Mouse (Mus musculus): ENCODE results near the gene 4933434E20Rik. TPM values are rescaled to one million over a fixed set of nuclear protein-coding genes. Genes with fewer than 3 reads are reported as not detected.

Gene 4933434E20Rik
- total and polyA plus RNA-seq, 2 experiments from 2014 or later: 91.3 to 213 TPM

GRCm38 (mm10) chr3:90090892-90091291 is 39.5 kb downstream of the 4933434E20Rik start:
- H3K9ac ChIP-seq: no peak overlapping the region
- H3K9me3 ChIP-seq (ENCODE audit: low read length): no peaks in the 10 kb centered on the region
- no peak for ATAC-seq
- H3K27ac ChIP-seq (ENCODE audit: low read depth, low read length): no peak overlapping the region
- DNase-seq: no peak
- WGBS: 90% methylated on average over 6 of the region's 6 CpGs
- H3K27me3 ChIP-seq (ENCODE audit: insufficient read depth, low read length): no peaks in the 10 kb centered on the region
- no peak overlapping the region for H3K4me2 ChIP-seq (ENCODE audit: low read depth)
- H3K36me3 ChIP-seq (ENCODE audit: insufficient read depth): peaks cover 86% of the 10 kb centered on the region
- no peak for TF ChIP-seq CTCF (IDR thresholded peaks at IDR 0.05; ENCODE audit: low read depth)
- H3K4me1 ChIP-seq (ENCODE audit: insufficient read depth): no peaks in the 10 kb centered on the region
- H3K4me3 ChIP-seq (ENCODE audit: low read depth, low read length): no peak overlapping the region

DNA sequence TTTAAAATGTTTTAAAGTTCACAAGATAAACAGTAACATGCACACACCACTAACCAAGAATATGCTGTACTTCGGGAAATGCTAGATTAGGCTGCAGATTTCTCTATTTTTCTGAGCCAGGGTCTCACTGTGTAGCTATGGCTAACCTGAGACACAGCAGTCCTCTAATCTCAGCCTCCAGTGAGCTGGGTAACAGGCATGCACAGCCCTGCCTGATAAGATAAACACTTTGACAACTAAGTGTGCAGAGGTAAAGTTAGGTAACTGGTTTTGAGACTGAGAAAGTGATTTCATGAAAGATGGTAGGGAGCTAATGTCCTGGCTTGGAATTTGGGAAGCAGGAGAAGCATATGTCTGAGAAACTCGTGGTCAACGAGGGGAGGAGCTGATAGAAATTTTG is 43.0 kb downstream of the 4933434E20Rik start:
- WGBS: 92% methylated on average over 3 of the region's 3 CpGs
- no peak for ATAC-seq
- Histone ChIP-seq H3K36me3 (ENCODE audit: insufficient read depth) (peaks cover 72% of the 10 kb centered on the region), H3K4me3 (ENCODE audit: low read depth, low read length) (no peak overlapping the region), H3K4me2 (ENCODE audit: low read depth) (no peak overlapping the region), H3K4me1 (ENCODE audit: insufficient read depth) (no peaks in the 10 kb centered on the region), H3K27me3 (ENCODE audit: insufficient read depth, low read length) (no peaks in the 10 kb centered on the region), H3K9ac (no peak overlapping the region), H3K27ac (ENCODE audit: low read depth, low read length) (no peak overlapping the region), H3K9me3 (ENCODE audit: low read length) (no peaks in the 10 kb centered on the region)
- no peak for DNase-seq
- TF ChIP-seq CTCF (IDR thresholded peaks at IDR 0.05; ENCODE audit: low read depth): no peak

DNA sequence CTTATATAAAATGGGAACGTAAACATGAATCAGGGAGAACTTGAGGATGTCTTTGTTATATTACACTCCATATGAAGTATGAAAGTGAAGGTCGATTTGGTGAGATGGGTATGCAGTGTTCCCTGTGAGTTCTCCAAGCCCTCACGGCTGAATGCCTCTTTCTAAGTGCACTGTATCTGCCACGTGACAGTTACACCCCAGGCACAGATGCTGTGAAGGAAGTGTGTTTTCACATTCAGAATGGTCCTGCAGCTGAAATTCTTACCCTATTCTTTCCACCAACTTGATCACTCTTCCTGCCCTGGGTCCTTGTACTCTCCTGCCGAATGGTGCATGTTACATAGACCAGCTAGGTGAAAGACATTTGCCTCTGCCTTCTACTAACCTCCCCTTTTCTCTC is 46.5 kb downstream of the 4933434E20Rik start:
- Histone ChIP-seq H3K27me3 (ENCODE audit: insufficient read depth, low read length) (no peaks in the 10 kb centered on the region), H3K27ac (ENCODE audit: low read depth, low read length) (no peak overlapping the region), H3K9me3 (ENCODE audit: low read length) (no peaks in the 10 kb centered on the region), H3K4me2 (ENCODE audit: low read depth) (no peak overlapping the region), H3K9ac (no peak overlapping the region), H3K4me1 (ENCODE audit: insufficient read depth) (no peaks in the 10 kb centered on the region), H3K36me3 (ENCODE audit: insufficient read depth) (peaks cover 45% of the 10 kb centered on the region), H3K4me3 (ENCODE audit: low read depth, low read length) (no peak overlapping the region)
- DNase-seq: no peak
- WGBS: 87% methylated on average over 5 of the region's 5 CpGs
- ATAC-seq: no peak
- no peak for TF ChIP-seq CTCF (IDR thresholded peaks at IDR 0.05; ENCODE audit: low read depth)

GRCm38 (mm10) chr3:90101010-90101409 is 49.6 kb downstream of the 4933434E20Rik start:
- ATAC-seq: no peak
- WGBS: 92% methylated on average over 3 of the region's 3 CpGs

DNA sequence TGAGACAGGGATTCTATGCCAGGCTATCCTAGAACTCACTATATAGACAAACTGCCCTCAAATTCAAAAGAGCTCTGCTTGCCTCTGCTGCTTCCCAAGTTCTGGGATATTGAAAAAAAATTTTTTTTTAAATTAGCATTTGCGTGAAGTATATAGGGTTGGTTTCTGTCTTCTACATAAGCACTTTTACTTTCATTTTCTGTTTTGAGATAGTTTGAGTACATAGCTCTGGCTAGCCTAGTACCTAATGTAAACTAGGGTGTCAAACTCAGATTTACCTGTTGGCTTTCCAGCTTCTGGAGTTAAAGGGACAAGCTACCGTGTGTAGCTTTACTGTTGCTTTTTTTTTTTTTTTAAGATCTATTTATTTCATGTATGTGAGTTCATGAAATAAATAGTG is 50.2 kb downstream of the 4933434E20Rik start:
- Histone ChIP-seq H3K4me1 (ENCODE audit: insufficient read depth) (no peaks in the 10 kb centered on the region), H3K4me2 (ENCODE audit: low read depth) (no peak overlapping the region), H3K9ac (no peak overlapping the region), H3K4me3 (ENCODE audit: low read depth, low read length) (no peak overlapping the region), H3K9me3 (ENCODE audit: low read length) (no peaks in the 10 kb centered on the region), H3K27ac (ENCODE audit: low read depth, low read length) (no peak overlapping the region), H3K36me3 (ENCODE audit: insufficient read depth) (peaks cover 22% of the 10 kb centered on the region), H3K27me3 (ENCODE audit: insufficient read depth, low read length) (no peaks in the 10 kb centered on the region)
- 98% methylated on average over 2 of the region's 2 CpGs for whole genome bisulfite sequencing
- no peak for TF ChIP-seq CTCF (IDR thresholded peaks at IDR 0.05; ENCODE audit: low read depth)
- DNase-seq (no peak), ATAC-seq (no peak)

More at GRCm38 (mm10) chr3:90101010-90101409, 49.6 kb downstream of the 4933434E20Rik start:
- no peak for DNase-seq
- Histone ChIP-seq H3K36me3 (ENCODE audit: insufficient read depth) (peaks cover 26% of the 10 kb centered on the region), H3K4me2 (ENCODE audit: low read depth) (no peak overlapping the region), H3K27ac (ENCODE audit: low read depth, low read length) (no peak overlapping the region), H3K9me3 (ENCODE audit: low read length) (no peaks in the 10 kb centered on the region), H3K4me1 (ENCODE audit: insufficient read depth) (no peaks in the 10 kb centered on the region), H3K9ac (no peak overlapping the region), H3K4me3 (ENCODE audit: low read depth, low read length) (no peak overlapping the region), H3K27me3 (ENCODE audit: insufficient read depth, low read length) (no peaks in the 10 kb centered on the region)
- no peak for TF ChIP-seq CTCF (IDR thresholded peaks at IDR 0.05; ENCODE audit: low read depth)

GRCm38 (mm10) chr3:90102239-90102638 is 50.8 kb downstream of the 4933434E20Rik start:
- H3K27me3 ChIP-seq (ENCODE audit: insufficient read depth, low read length): no peaks in the 10 kb centered on the region
- ATAC-seq (no peak), DNase-seq (no peak)
- TF ChIP-seq CTCF (IDR thresholded peaks at IDR 0.05; ENCODE audit: low read depth): no peak
- H3K27ac ChIP-seq (ENCODE audit: low read depth, low read length): no peak overlapping the region
- no peak overlapping the region for H3K4me3 ChIP-seq (ENCODE audit: low read depth, low read length)
- H3K9ac ChIP-seq: no peak overlapping the region
- WGBS: 88% methylated on average over 2 of the region's 2 CpGs
- peaks cover 22% of the 10 kb centered on the region for H3K36me3 ChIP-seq (ENCODE audit: insufficient read depth)
- H3K9me3 ChIP-seq (ENCODE audit: low read length): no peaks in the 10 kb centered on the region
- no peaks in the 10 kb centered on the region for H3K4me1 ChIP-seq (ENCODE audit: insufficient read depth)
- H3K4me2 ChIP-seq (ENCODE audit: low read depth): no peak overlapping the region

- Histone ChIP-seq H3K4me2 (ENCODE audit: low read depth) (no peak overlapping the region), H3K36me3 (ENCODE audit: insufficient read depth) (peaks cover 19% of the 10 kb centered on the region), H3K27ac (ENCODE audit: low read depth, low read length) (no peak overlapping the region), H3K4me1 (ENCODE audit: insufficient read depth) (no peaks in the 10 kb centered on the region), H3K9ac (no peak overlapping the region), H3K9me3 (ENCODE audit: low read length) (no peaks in the 10 kb centered on the region), H3K4me3 (ENCODE audit: low read depth, low read length) (no peak overlapping the region), H3K27me3 (ENCODE audit: insufficient read depth, low read length) (no peaks in the 10 kb centered on the region)
- no peak for TF ChIP-seq CTCF (IDR thresholded peaks at IDR 0.05; ENCODE audit: low read depth)
- DNase-seq (no peak), ATAC-seq (no peak)
- 89% methylated on average over 2 of the region's 2 CpGs for WGBS
Observed at GRCm38 (mm10) chr3:90103176-90103575, 51.7 kb downstream of the 4933434E20Rik start.

DNA sequence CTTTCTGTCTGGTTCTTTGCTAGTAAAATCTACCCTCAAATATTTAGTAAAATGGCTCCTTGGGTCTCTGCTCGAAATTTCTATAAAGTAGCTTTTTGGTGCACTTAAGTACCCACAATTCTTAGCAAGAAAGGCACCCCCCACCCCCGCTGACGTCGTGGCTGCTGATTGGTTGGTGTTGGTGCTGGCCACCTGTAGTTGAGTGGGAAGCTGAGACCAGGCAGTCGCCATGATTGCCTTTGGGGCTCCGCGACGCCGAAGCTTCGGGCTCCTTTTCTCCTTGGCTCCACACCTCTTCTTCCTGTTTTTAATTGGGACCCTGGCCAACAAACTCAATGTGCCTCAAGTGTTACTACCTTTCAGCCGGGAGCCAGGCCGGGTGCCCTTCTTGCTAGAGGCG is 52.5 kb downstream of the 4933434E20Rik start, which contains the start of gene Nup210l:
Gene Nup210l, plus strand, starts transcription at position 195 of the 400 bp plus-strand sequence.
- Histone ChIP-seq H3K9ac (no peak within 1 kb of the TSS), H3K4me1 (ENCODE audit: insufficient read depth) (no peaks in the 10 kb centered on the region), H3K4me2 (ENCODE audit: low read depth) (no peak within 1 kb of the TSS), H3K9me3 (ENCODE audit: low read length) (no peaks in the 10 kb centered on the region), H3K36me3 (ENCODE audit: insufficient read depth) (peaks cover 12% of the 10 kb centered on the region), H3K27ac (ENCODE audit: low read depth, low read length) (no peak within 1 kb of the TSS), H3K27me3 (ENCODE audit: insufficient read depth, low read length) (no peaks in the 10 kb centered on the region), H3K4me3 (ENCODE audit: low read depth, low read length) (no peak within 1 kb of the TSS)
- 86% methylated on average over 13 of the region's 13 CpGs for WGBS
- DNase-seq (no peak), ATAC-seq (no peak)
- TF ChIP-seq CTCF (IDR thresholded peaks at IDR 0.05; ENCODE audit: low read depth): no peak
